8 mouse cellular contexts compared by ENCODE assay signal in the genomic region with DNA sequence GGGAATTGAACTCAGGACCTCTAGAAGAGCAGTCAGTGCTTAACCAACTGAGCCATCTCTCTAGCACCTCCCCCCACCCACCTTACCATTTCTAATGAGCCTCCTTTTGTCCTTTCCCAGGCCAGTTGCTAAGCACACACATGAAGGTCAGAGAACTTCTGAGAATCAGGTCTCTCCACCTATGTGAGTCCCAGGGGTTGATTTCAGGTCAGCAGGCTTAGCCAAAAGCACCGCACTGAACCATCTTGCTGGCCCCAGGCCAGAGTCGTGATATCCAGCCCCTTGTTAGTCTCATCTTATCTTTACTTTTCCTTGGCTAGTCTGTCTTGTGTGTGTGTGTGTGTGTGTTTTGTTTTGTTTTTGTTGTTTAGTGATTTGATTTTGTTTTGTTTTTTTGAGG. TPM values are rescaled to one million over a fixed set of nuclear protein-coding genes. Genes with fewer than 3 reads are reported as not detected.
DNase-seq lines count a peak whose midpoint lies in the region; ATAC-seq and TF ChIP-seq lines count a peak whose summit lies in the region.

No protein-coding gene starts in this region.

- no peak for TF ChIP-seq CTCF in kidney, postnatal 0 days (IDR thresholded peaks at IDR 0.05; ENCODE audit: low read depth)
- no peak for TF ChIP-seq CTCF in hindbrain, postnatal 0 days (IDR thresholded peaks at IDR 0.05; ENCODE audit: low read depth)

- 31% methylated on average over 2 of the region's 2 CpGs for WGBS in kidney, postnatal 0 days
- whole genome bisulfite sequencing in embryonic facial prominence, embryonic 10.5 days, result 43% methylated on average over 2 of the region's 2 CpGs
- 34% methylated on average over 2 of the region's 2 CpGs for WGBS in hindbrain, postnatal 0 days

- DNase-seq in kidney, postnatal 0 days (ENCODE audit: low spot score), result no peak
- DNase-seq in kidney, postnatal 25 days, result no peak
- no peak for DNase-seq in embryonic facial prominence, embryonic 10.5 days (ENCODE audit: low spot score)
- no peak for DNase-seq in hindbrain, postnatal 0 days (ENCODE audit: low spot score)
- DNase-seq in urinary bladder, postnatal 10 days (ENCODE audit: low spot score), result no peak
- DNase-seq in kidney, adult 8-10 months, result no peak
- DNase-seq in adrenal gland, adult 2 months, result no peak

- 0 out of 2 replicates have a peak, but pooled peaks cover 4% of the 10 kb centered on the region for H3K36me3 ChIP-seq in kidney, postnatal 0 days (ENCODE audit: insufficient read depth, low read length)
- peaks cover 24% of the 10 kb centered on the region for H3K36me3 ChIP-seq in embryonic facial prominence, embryonic 10.5 days (replicated peaks)
- no peaks in the 10 kb centered on the region for H3K36me3 ChIP-seq in hindbrain, postnatal 0 days (ENCODE audit: insufficient read depth, low read length)
- H3K36me3 ChIP-seq in myocyte (ENCODE audit: control insufficient read depth, insufficient read depth), result peaks cover 29% of the 10 kb centered on the region

- peaks cover 27% of the 10 kb centered on the region for H3K79me2 ChIP-seq in myocyte (ENCODE audit: control insufficient read depth, insufficient read depth)

- no peak overlapping the region for H3K4me3 ChIP-seq in kidney, postnatal 0 days (replicated peaks; ENCODE audit: low read depth, low read length)
- H3K4me3 ChIP-seq in embryonic facial prominence, embryonic 10.5 days, result no peak overlapping the region
- H3K4me3 ChIP-seq in hindbrain, postnatal 0 days (ENCODE audit: low read length), result no peak overlapping the region
- no peak overlapping the region for H3K4me3 ChIP-seq in myocyte

- H3ac ChIP-seq in myocyte (ENCODE audit: control insufficient read depth, insufficient read length), result no peak overlapping the region

- H3K27ac ChIP-seq in kidney, postnatal 0 days, result peak overlapping the region; percentile 92
- H3K27ac ChIP-seq in embryonic facial prominence, embryonic 10.5 days (replicated peaks), result peak overlapping the region; percentile 97
- H3K27ac ChIP-seq in hindbrain, postnatal 0 days, result peak overlapping the region; percentile 98

- H3K9ac ChIP-seq in kidney, postnatal 0 days (ENCODE audit: low read depth, low read length), result no peak overlapping the region
- no peak overlapping the region for H3K9ac ChIP-seq in hindbrain, postnatal 0 days (replicated peaks; ENCODE audit: low read length)

- no peak for ATAC-seq in kidney, postnatal 0 days (replicated peaks; ENCODE audit: low FRiP score, low read depth)
- ATAC-seq in hindbrain, postnatal 0 days, result no peak

- H3K4me2 ChIP-seq in kidney, postnatal 0 days (ENCODE audit: low read length), result no peak overlapping the region
- H3K4me2 ChIP-seq in hindbrain, postnatal 0 days (ENCODE audit: low read depth, low read length), result no peak overlapping the region
- peak overlapping the region; percentile 89 for H3K4me2 ChIP-seq in myocyte (ENCODE audit: low read depth)

- H3K27me3 ChIP-seq in kidney, postnatal 0 days (ENCODE audit: insufficient read depth, low read length), result no peaks in the 10 kb centered on the region
- H3K27me3 ChIP-seq in embryonic facial prominence, embryonic 10.5 days (replicated peaks; ENCODE audit: low read depth, poor library complexity, severe bottlenecking), result no peaks in the 10 kb centered on the region
- no peaks in the 10 kb centered on the region for H3K27me3 ChIP-seq in hindbrain, postnatal 0 days (ENCODE audit: insufficient read depth, low read length)
- H3K27me3 ChIP-seq in myocyte (ENCODE audit: control insufficient read depth, insufficient read depth, insufficient read length), result no peaks in the 10 kb centered on the region

- 0 out of 2 replicates have a peak, but pooled peaks cover 8% of the 10 kb centered on the region for H3K4me1 ChIP-seq in kidney, postnatal 0 days (replicated peaks; ENCODE audit: insufficient read depth, low read length)
- peaks cover 41% of the 10 kb centered on the region for H3K4me1 ChIP-seq in embryonic facial prominence, embryonic 10.5 days
- peaks cover 23% of the 10 kb centered on the region for H3K4me1 ChIP-seq in hindbrain, postnatal 0 days (ENCODE audit: insufficient read depth, low read length)

- no peaks in the 10 kb centered on the region for H3K9me3 ChIP-seq in kidney, postnatal 0 days (replicated peaks; ENCODE audit: low read length)
- H3K9me3 ChIP-seq in embryonic facial prominence, embryonic 10.5 days, result no peaks in the 10 kb centered on the region
- no peaks in the 10 kb centered on the region for H3K9me3 ChIP-seq in hindbrain, postnatal 0 days (ENCODE audit: low read length)

- TF ChIP-seq POLR2A in myocyte (IDR thresholded peaks at IDR 0.05; ENCODE audit: insufficient read length, low read depth), result no peak

TF ChIP-seq in myocyte, 11 proteins besides CTCF, POLR2A, EP300 and RAD21:
- TF ChIP-seq CEBPB (IDR thresholded peaks at IDR 0.05; ENCODE audit: insufficient read depth, poor library complexity, severe bottlenecking) (no peak), MAX (IDR thresholded peaks at IDR 0.05; ENCODE audit: low read depth) (no peak), REST (IDR thresholded peaks at IDR 0.05; ENCODE audit: insufficient read depth, insufficient read length) (no peak), SRF (IDR thresholded peaks at IDR 0.05; ENCODE audit: control insufficient read depth, insufficient read length, low read depth) (no peak), E2F4 (IDR thresholded peaks at IDR 0.05; ENCODE audit: insufficient read depth) (no peak), TCF12 (IDR thresholded peaks at IDR 0.05; ENCODE audit: insufficient read depth, poor library complexity, severe bottlenecking) (no peak), POLR2AphosphoS2 (IDR thresholded peaks at IDR 0.05; ENCODE audit: insufficient read length, low read depth) (no peak), MYOG (IDR thresholded peaks at IDR 0.05; ENCODE audit: control insufficient read depth in 1 of 3, insufficient read depth in 1 of 3, insufficient read length in 2 of 3, low read depth in 2 of 3) (no peak), MYOD1 (IDR thresholded peaks at IDR 0.05; ENCODE audit: control insufficient read depth in 1 of 3, insufficient read length in 2 of 3, low read depth in 2 of 3) (no peak)

RNA-seq across cellular contexts. Expression of a gene that starts 1.6 kb away (rescaled TPM):
- polyA plus RNA-seq in kidney, postnatal 0 days (2015; fragmentation: Nextera tagmentation; extraction: Ambion mirVana), result 89.0 and 98.5 TPM in 2 replicates
- 172 and 192 TPM in 2 replicates for polyA plus RNA-seq in embryonic facial prominence, embryonic 10.5 days (2016; fragmentation: Nextera tagmentation; extraction: Ambion mirVana)
- total RNA-seq in hindbrain, postnatal 0 days (2014; rRNA removed), result 256 and 266 TPM in 2 replicates
- 139 and 145 TPM in 2 replicates for polyA plus RNA-seq in hindbrain, postnatal 0 days (2015; fragmentation: Nextera tagmentation; extraction: Ambion mirVana)
- polyA plus RNA-seq in myocyte (2012; fragmentation: generic; extraction: Trizol), result 285 TPM
- total RNA-seq in adrenal gland, adult 2 months (2021), result 100 to 1,000 TPM in 1 of 2 experiments, 10 to 100 TPM in 1; 93.2 to 101 TPM
- polyA plus RNA-seq in adrenal gland, adult 2 months (2012; rRNA removed), result 232 and 261 TPM in 2 replicates

RNA-seq across cellular contexts. Expression of a gene that starts 17.7 kb away (rescaled TPM):
- polyA plus RNA-seq in kidney, postnatal 0 days (2015; fragmentation: Nextera tagmentation; extraction: Ambion mirVana), result 10.7 and 11.9 TPM in 2 replicates
- 23.4 and 24.2 TPM in 2 replicates for polyA plus RNA-seq in embryonic facial prominence, embryonic 10.5 days (2016; fragmentation: Nextera tagmentation; extraction: Ambion mirVana)
- 15.5 and 16.0 TPM in 2 replicates for total RNA-seq in hindbrain, postnatal 0 days (2014; rRNA removed)
- 6.4 and 8.4 TPM in 2 replicates for polyA plus RNA-seq in hindbrain, postnatal 0 days (2015; fragmentation: Nextera tagmentation; extraction: Ambion mirVana)
- 82.1 TPM for polyA plus RNA-seq in myocyte (2012; fragmentation: generic; extraction: Trizol)
- total RNA-seq in adrenal gland, adult 2 months (2021), result 1 to 10 TPM; 6.2 to 8.5 TPM
- polyA plus RNA-seq in adrenal gland, adult 2 months (2012; rRNA removed), result 20.7 and 26.5 TPM in 2 replicates
